Mouse (Mus musculus) E14TG2a.4 (cell line): ENCODE measurements around the gene Atg7.

ENCODE experiments used
- CTCF ChIP-seq: conservative IDR thresholded peaks from 2 replicates; pipeline ENCODE4 v1.5.1; 2014; ENCODE audit warnings: low read length
- POU5F1 ChIP-seq: IDR thresholded peaks from 2 replicates; pipeline ENCODE4 v1.6.1; 2014; ENCODE audit warnings: low read length, borderline replicate concordance

DNA sequence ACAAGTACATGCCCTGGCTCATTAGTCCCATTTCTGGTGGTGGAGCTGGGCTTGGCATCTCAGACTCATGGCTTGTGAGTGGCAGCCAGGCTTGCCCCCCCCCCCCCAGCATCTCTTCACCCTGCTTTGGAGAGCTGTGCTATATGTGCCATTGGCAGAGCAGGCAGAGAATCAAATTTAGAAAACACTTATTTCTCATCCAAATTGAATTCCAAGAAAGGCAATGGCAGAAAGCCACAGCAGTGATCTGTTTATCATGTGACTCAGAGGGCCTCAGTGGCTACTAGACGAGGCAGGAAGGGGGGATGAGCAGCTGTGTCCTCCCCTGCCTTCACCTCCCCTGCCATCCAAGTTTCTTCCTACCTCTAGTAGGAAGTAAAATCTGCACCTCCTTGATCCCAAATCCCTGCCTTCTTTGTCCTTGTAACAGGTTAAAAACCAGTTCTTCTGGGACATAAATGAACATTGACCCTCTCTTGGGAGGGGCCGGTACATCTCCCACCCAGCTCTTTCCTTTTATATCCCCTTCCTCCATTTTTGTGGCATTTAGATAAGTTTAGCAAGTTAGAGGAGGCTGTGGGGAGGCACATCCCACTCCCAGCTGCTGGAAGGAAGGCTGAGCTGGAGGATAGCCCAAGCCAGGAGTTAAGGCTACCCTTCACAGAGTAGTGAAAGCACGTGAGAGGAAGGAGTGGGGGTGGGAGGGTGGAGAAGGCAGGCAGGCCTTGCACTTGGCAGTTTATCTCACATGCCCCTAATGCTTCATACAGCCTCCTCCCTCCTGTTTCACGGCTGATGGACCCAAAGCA lies 69.5 kb downstream of the Atg7 start:
- TF ChIP-seq CTCF (no peak), POU5F1 (no peak)
